Mouse (Mus musculus) cerebellum, adult 9-11 months (tissue): ENCODE data around the gene Zfp14.
A peak's percentile ranks its signal among the peaks of the same experiment; 100 is the strongest.

Experiments
- DNase-seq: peaks from one replicate; pipeline ENCODE4 v3.0.0; 2022

Zfp14 gene

DNA sequence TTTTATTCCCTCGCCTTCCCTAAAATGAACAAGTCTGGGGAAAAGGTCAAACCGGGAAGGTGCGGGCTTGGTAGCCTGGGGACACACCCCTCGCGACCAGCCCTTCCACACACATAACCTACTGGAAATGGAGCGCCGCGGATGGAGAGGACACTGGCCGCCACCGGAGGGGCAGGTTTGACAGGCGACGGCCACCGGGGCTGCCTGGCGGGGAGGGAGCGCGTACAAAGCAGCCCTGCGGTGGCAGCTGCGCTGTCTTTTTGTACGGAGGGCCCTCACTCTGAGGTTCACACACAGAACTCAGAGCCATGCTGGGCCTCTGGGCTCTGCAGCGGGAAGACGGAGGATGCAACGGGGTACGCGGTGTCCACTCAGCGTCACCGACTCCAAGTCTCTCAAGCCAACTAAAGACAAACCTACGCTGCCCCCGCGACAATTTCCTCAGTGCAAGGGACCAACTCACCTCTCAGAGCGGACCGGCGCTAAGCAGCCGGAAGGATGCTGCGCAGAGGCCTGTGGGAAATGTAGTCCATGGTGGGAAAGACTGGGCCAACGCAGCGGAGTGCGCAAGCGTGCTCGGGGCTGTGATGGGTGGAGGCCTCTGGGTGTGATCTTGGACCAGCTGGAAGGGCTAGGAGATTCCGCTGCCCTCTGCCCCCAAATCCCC, at the start of gene Zfp14:
Zfp14 (minus strand) TSS at position 499 of the 667 bp plus-strand sequence.
- peak; percentile 93 for DNase-seq

DNA sequence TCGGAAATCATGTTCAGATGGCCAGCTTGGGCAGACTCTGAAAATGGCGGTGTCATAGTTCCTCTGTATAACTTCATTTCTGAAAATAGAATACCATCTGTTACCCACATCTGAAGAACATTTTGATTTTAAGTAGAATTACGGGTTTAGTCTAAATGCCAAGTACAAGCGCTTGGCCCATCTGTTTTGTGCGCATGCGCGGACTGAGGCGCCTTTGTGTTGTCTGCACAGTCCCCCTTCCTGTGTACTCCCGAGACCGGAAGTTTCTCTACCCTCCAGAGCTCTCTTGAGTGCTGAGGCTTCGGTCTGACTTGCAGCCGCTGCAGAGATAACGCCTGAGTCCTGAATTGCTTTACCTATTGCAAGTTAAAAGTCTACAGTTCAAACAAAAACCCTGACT, 48.1 kb upstream of the Zfp14 start:
- peak; percentile 81 for DNase-seq

DNA sequence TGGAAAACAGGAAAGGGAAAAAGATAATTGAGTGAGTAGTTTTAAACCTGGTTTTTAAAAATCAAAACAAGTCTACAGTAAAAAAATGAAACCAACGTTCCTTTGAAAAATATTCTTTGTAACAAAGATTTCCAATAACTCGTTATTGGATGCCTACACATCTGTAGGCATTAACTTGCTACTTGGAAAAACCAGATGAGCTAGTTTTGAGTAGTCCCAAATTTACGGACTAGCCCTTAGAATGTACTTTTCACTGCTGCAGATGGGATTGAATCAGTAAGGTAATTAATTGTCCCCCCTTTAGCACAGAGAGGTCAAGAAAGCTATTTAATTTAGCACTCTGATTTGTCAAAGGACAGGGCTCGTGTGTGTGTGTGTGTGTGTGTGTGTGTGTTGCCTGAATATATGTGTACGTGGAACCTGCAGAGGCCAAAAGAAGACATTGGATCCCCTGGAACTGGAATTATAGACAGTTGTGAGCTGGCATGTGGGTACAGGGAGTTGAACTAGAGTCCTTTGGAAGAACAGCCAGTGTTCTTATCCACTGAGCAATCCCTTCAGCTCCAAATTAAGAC, 44.5 kb upstream of the Zfp14 start:
- DNase-seq, result no peak

- DNase-seq, result peak; percentile 91
These were observed 43.7 kb upstream of the Zfp14 start, which contains the start of gene Zfp260 for GRCm38 (mm10) chr7:30094646-30095429. Zfp260 (plus strand) TSS chr7:30094777.

GRCm38 (mm10) chr7:30093918-30094415, 42.8 kb upstream of the Zfp14 start:
- DNase-seq, result peak; percentile 62

- no peak for DNase-seq
These were observed 41.5 kb upstream of the Zfp14 start for GRCm38 (mm10) chr7:30092666-30093065.

GRCm38 (mm10) chr7:30090970-30091585, 39.9 kb upstream of the Zfp14 start:
- no peak for DNase-seq

DNA sequence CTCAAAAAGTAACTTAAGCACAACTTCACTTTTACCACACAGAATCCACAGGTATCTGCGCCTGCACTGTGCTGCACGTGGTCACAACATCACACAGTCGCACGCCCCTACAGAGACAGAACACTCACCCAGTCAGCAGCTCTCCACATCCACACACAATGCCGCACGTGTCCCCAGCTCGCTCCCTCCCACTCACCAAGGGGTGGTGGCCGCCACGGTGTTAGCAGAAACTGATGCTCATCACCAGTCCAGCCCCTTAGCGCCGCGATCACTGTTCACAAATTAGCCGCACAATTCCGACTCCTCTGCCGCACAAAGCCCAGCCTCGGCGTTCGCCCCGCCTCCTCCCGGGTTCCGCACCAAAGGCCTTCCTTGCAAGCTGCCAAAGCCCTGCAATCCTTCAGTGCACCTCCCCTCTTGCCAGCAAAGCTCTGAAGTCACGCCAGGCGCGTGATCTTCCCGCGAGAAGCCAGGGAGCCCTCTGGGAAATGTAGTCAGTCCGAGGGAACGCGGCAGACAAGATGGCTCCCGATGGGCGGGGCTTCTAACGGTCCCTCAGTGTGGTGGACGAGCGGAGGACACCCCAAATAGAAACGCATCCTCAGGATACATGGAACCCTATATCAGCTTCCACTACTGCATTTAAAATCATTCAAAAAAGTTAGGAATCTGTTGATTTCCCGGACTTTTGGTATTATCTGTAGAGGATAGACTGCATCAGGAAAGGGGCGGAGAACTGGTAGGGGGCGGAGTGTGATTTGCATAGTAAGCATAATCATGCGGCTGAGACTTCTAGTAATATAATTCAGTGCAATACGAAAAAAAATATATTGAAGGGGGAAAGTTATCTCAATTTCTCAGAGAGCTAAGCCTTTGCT, 39.2 kb upstream of the Zfp14 start, which contains the start of the genes Gm26920 and Zfp566:
Gm26920 (minus strand) TSS at position 319 of the 878 bp plus-strand sequence.
Zfp566 (minus strand) TSS at position 436 of the 878 bp plus-strand sequence.
- peak; percentile 98 for DNase-seq

GRCm38 (mm10) chr7:30089405-30089804, 38.2 kb upstream of the Zfp14 start:
- peak; percentile 50 for DNase-seq

- DNase-seq, result no peak
These were observed 35.3 kb upstream of the Zfp14 start for GRCm38 (mm10) chr7:30086524-30086923.

- peak; percentile 90 for DNase-seq
These were observed 21.2 kb upstream of the Zfp14 start, which contains the start of gene Zfp82 for GRCm38 (mm10) chr7:30072146-30073028. Zfp82 (minus strand) TSS chr7:30072900.

- DNase-seq, result no peak
These were observed 13.4 kb upstream of the Zfp14 start for GRCm38 (mm10) chr7:30064622-30065021.

- DNase-seq, result no peak
These were observed 11.3 kb upstream of the Zfp14 start for GRCm38 (mm10) chr7:30062478-30062877.

DNA sequence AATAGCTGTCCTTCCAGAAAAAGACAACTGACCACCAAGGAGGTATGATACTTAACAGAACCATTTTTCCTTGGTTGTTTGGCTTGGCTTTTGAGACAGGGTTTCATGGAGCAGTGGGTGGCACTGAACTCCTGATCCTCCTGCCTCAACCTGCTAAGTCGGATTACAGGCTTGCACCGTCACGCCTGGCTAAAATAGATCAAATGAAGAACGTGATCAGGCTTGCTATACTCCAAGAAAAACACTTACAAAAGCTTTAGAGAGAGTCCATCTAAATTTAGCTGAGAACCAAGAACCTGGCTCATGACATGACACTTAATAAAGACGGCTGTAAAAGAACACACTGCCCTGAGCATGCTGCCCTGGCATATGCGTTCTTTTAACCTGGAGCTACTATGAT, 9.2 kb upstream of the Zfp14 start:
- no peak for DNase-seq

DNA sequence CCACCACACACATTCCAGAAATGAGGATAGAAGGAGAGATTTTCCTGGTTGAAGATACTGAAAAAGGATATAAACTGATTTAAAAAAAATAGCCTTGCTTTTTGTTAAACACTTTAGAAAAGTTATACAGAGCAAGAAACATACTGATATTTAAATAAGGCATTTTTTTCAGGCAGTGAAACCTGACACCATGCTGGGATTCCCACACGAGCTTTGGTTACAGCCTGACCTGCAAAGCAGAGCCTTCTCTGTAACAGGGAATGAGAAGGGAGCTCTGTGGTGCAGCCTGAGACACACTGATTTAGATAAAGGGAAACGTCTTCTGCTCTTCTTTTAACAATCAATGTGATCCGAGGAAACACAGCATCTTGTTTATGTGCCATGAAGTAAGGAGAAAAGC, 2.4 kb upstream of the Zfp14 start:
- no peak for DNase-seq

GRCm38 (mm10) chr7:30048126-30048525, 3.1 kb downstream of the Zfp14 start:
- no peak for DNase-seq

- DNase-seq, result no peak
These were observed 6.8 kb downstream of the Zfp14 start for GRCm38 (mm10) chr7:30044354-30044753.

DNA sequence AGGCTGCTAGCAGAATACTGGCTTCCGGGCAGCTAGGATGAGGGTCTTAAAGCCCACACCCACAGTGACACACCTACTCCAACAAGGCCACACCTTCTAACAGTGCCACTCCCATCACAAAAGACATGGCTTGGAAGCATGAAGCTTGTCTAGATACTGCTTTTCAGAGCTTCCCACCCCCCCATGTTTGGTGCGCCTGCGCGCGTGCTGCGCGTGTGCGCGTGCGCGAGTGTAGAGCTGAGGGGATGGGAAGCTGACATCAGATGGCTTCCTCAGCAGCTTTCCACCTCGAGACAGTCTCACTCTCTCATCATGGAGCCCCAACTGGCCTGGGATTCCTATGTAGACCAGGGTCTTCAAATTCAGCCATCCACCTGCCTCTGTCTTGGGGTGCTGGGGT, 16.8 kb downstream of the Zfp14 start:
- no peak for DNase-seq

DNA sequence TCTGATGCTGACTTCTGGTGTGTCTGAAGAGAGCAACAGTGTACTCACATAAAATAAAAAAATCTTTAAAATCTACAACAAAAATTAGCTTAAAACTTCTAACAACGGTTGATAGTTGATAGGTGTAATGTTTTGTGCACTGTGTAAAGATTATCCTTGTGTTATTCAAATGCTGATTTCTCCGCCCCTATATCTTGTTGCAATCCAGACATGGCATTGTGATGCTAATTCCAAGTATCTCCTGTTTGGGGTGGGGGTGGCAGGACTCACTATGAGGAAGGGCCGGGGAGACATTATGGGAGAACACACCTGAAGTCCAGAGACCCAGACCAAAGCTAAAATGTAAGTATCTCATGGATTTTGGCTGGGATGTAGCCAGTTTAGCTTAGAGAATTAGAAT, 19.8 kb downstream of the Zfp14 start:
- DNase-seq, result no peak

DNA sequence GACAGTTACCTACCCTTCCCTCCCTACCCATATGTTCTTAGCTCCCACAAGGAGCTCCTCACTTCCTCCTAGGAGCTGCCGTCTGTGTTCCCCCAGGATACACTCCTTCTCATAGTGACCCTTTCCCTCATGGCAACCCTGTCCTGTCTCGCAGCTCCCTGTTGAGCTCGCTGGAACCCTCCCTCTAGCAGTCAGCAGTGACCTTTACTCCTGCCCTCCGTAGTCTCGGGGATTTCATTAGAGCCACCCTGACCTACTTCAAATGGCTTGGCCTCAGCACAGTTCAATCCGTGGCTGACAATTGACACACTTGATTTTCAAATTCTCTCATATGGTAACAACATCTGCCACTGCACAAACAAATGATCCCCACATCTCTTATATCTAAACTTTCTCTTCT, 20.5 kb downstream of the Zfp14 start:
- no peak for DNase-seq

DNA sequence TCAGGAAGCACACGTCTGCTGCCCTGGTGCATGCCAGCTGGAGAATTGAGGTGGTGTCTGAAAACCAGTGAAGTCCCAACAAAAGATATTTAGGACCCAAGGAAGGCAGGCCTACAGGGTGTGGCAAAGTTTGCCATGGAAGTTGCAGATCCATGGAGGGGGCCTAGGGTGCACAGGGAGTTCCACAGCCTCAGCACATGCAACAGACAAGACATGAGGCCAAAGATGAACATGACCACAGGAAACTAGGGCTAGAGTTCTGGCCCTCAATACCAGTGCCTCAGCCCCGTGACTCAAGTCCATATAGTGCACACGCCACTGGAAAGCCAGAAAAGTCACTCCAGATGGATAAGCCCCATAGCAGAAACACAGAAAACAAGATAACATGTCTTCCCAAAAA, 22.6 kb downstream of the Zfp14 start:
- no peak for DNase-seq
